ENCODE assay signal across 13 mouse cellular contexts in the genomic region with DNA sequence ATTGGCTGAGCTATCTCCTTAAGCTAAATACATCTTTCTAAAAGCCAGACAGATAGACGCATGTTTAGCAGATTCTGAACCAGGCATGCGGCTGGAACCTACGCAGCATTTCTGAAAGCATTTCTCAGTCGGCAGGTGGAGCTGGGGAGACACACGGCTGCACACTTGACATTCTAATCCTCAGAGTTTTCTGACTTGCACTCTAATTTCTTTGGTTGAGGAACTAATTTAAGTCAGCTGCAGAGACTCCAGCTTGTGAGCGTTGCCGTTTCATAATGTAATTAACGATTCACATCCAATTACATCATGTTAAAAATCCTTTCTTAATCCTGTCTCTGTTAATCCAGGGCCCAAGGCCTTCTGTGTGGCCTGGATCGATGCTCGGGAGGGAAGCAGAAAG.
DNase-seq lines count a peak whose midpoint lies in the region; ATAC-seq and TF ChIP-seq lines count a peak whose summit lies in the region.
"Had no signal": no experiment of that assay in that cellular context is flagged by ENCODE, and none has a peak within 500 bp of the region (broad histone marks: within the 10 kb centered on the region; RNA-seq: fewer than 3 reads in every experiment).

No protein-coding gene starts in this region.

- DNase-seq in embryo, embryonic 11 days: peak; percentile 13
- no peak for DNase-seq in embryo, embryonic 10.5 days (ENCODE audit: low spot score)
- peak; percentile 10 for DNase-seq in kidney, postnatal 14 days
- no peak for DNase-seq in kidney, adult 11 months
- DNase-seq in midbrain, postnatal 0 days (ENCODE audit: low spot score): peak; percentile 58
- DNase-seq in stomach, postnatal 0 days (ENCODE audit: low spot score): no peak
- DNase-seq in heart, postnatal 4 days: no peak

- H3K4me2 ChIP-seq in midbrain, postnatal 0 days (ENCODE audit: low read depth, low read length, poor library complexity, severe bottlenecking): no peak overlapping the region
- H3K4me2 ChIP-seq in midbrain, embryonic 16.5 days (ENCODE audit: low read length): no peak overlapping the region
- H3K4me2 ChIP-seq in stomach, postnatal 0 days (replicated peaks; ENCODE audit: low read depth): no peak overlapping the region
- H3K4me2 ChIP-seq: heart, embryonic 11.5 days; kidney, embryonic 15.5 days; stomach, embryonic 15.5 days had no signal

- H3K36me3 ChIP-seq in midbrain, postnatal 0 days (ENCODE audit: insufficient read depth, low read length): no peaks in the 10 kb centered on the region
- H3K36me3 ChIP-seq in midbrain, embryonic 16.5 days (ENCODE audit: control insufficient read depth, insufficient read depth, low read length): no peaks in the 10 kb centered on the region
- H3K36me3 ChIP-seq in stomach, postnatal 0 days (ENCODE audit: control insufficient read depth, insufficient read depth, low read length): no peaks in the 10 kb centered on the region
- H3K36me3 ChIP-seq: kidney, embryonic 15.5 days; limb, embryonic 10.5 days; stomach, embryonic 15.5 days had no signal

- TF ChIP-seq EP300 in stomach, postnatal 0 days (optimal IDR thresholded peaks at IDR 0.05): no peak

- peaks cover 3% of the 10 kb centered on the region; the same call in 1 of the 2 replicates for H3K27me3 ChIP-seq in midbrain, postnatal 0 days (ENCODE audit: insufficient read depth, low read length)
- no peaks in the 10 kb centered on the region for H3K27me3 ChIP-seq in midbrain, embryonic 16.5 days (ENCODE audit: control insufficient read depth, insufficient read depth, low read depth, low read length)
- H3K27me3 ChIP-seq in stomach, postnatal 0 days (ENCODE audit: control insufficient read depth, insufficient read depth, low read length): no peaks in the 10 kb centered on the region
- H3K27me3 ChIP-seq: kidney, embryonic 15.5 days; megakaryocyte, embryonic 14.5 days; stomach, embryonic 15.5 days had no signal

- TF ChIP-seq CTCF in midbrain, postnatal 0 days (IDR thresholded peaks at IDR 0.05): peak; percentile 79
- peak; percentile 32 for TF ChIP-seq CTCF in stomach, postnatal 0 days (IDR thresholded peaks at IDR 0.05; ENCODE audit: low read depth)

- no peaks in the 10 kb centered on the region for H3K4me1 ChIP-seq in midbrain, postnatal 0 days (ENCODE audit: insufficient read depth, low read length)
- H3K4me1 ChIP-seq in midbrain, embryonic 16.5 days (ENCODE audit: control insufficient read depth, insufficient read depth, low read length): no peaks in the 10 kb centered on the region; the same call in 1 of the 2 replicates
- no peaks in the 10 kb centered on the region for H3K4me1 ChIP-seq in stomach, postnatal 0 days (replicated peaks; ENCODE audit: control insufficient read depth, insufficient read depth)
- H3K4me1 ChIP-seq: limb, embryonic 10.5 days; megakaryocyte, embryonic 14.5 days; stomach, embryonic 15.5 days had no signal

- no peak for ATAC-seq in midbrain, postnatal 0 days (ENCODE audit: low FRiP score)
- ATAC-seq in midbrain, embryonic 16.5 days: no peak
- ATAC-seq in stomach, postnatal 0 days (ENCODE audit: low FRiP score, low TSS enrichment): no peak

- H3K9ac ChIP-seq in midbrain, postnatal 0 days (replicated peaks; ENCODE audit: low read length, poor library complexity, severe bottlenecking): no peak overlapping the region
- no peak overlapping the region for H3K9ac ChIP-seq in midbrain, embryonic 16.5 days (ENCODE audit: low read depth, low read length)
- no peak overlapping the region for H3K9ac ChIP-seq in stomach, postnatal 0 days (ENCODE audit: low read length)
- H3K9ac ChIP-seq: kidney, embryonic 15.5 days; stomach, embryonic 15.5 days had no signal

- H3K27ac ChIP-seq in midbrain, postnatal 0 days (ENCODE audit: low read depth, low read length): no peak overlapping the region
- no peak overlapping the region for H3K27ac ChIP-seq in midbrain, embryonic 16.5 days (ENCODE audit: low read length)
- H3K27ac ChIP-seq in stomach, postnatal 0 days (replicated peaks): no peak overlapping the region
- H3K27ac ChIP-seq: kidney, embryonic 15.5 days; limb, embryonic 10.5 days; stomach, embryonic 15.5 days had no signal

- WGBS in midbrain, postnatal 0 days: 25% methylated on average over 10 of the region's 10 CpGs
- 24% methylated on average over 10 of the region's 10 CpGs for WGBS in midbrain, embryonic 16.5 days
- WGBS in stomach, postnatal 0 days: 68% methylated on average over 10 of the region's 10 CpGs

- H3K4me3 ChIP-seq in midbrain, postnatal 0 days (ENCODE audit: low read depth, low read length): no peak overlapping the region
- H3K4me3 ChIP-seq in midbrain, embryonic 16.5 days (ENCODE audit: low read depth, low read length): no peak overlapping the region
- H3K4me3 ChIP-seq in stomach, postnatal 0 days (ENCODE audit: low read depth, low read length): no peak overlapping the region
- H3K4me3 ChIP-seq: kidney, embryonic 15.5 days; limb, embryonic 10.5 days; megakaryocyte, embryonic 14.5 days; stomach, embryonic 15.5 days had no signal

- no peaks in the 10 kb centered on the region for H3K9me3 ChIP-seq in midbrain, postnatal 0 days (ENCODE audit: low read length)
- H3K9me3 ChIP-seq in midbrain, embryonic 16.5 days (replicated peaks; ENCODE audit: control insufficient read depth, low read length, poor library complexity, severe bottlenecking): no peaks in the 10 kb centered on the region
- no peaks in the 10 kb centered on the region for H3K9me3 ChIP-seq in stomach, postnatal 0 days (ENCODE audit: control insufficient read depth, low read length)
- H3K9me3 ChIP-seq: kidney, embryonic 15.5 days; limb, embryonic 10.5 days; megakaryocyte, embryonic 14.5 days; stomach, embryonic 15.5 days had no signal

Comparison
In these comparisons a context has a peak if more than half of its experiments do, and no peak if none do; other contexts are left out.
1. DNase-seq: peak in embryo, embryonic 11 days (single experiment), kidney, postnatal 14 days (single experiment) and midbrain, postnatal 0 days (single experiment); none in embryo, embryonic 10.5 days (single experiment), kidney, adult 11 months (single experiment), stomach, postnatal 0 days (single experiment) and heart, postnatal 4 days (single experiment).